Mouse (Mus musculus) lung, embryonic 15.5 days (tissue): ENCODE results near the gene Neo1. TPM values are rescaled to one million over a fixed set of nuclear protein-coding genes. Genes with fewer than 3 reads are reported as not detected.

Experiments
- ATAC-seq: fragments of 200-750 bp; cut with Nextera tagmentation; 2 replicates; pipeline ENCODE4 v1.8.0; 2017; ENCODE audit warnings: moderate number of reproducible peaks, borderline replicate concordance; ENCODE audit not compliant: low FRiP score, low TSS enrichment; ENCODE audit errors: extremely low read depth
- H3K27ac ChIP-seq: fragments of 300-500 bp; sonication (generic); 2 replicates; pipeline ENCODE4 v1.5.1; 2015; ENCODE audit warnings: moderate library complexity, mild to moderate bottlenecking, inconsistent platforms
- H3K27me3 ChIP-seq: fragments of 300-500 bp; sonication (generic); 2 replicates; pipeline ENCODE4 v1.6.1; 2015; ENCODE audit warnings: inconsistent platforms
- H3K36me3 ChIP-seq: fragments of 300-500 bp; sonication (generic); 2 replicates; pipeline ENCODE4 v1.6.1; 2015; ENCODE audit warnings: inconsistent platforms
- H3K4me1 ChIP-seq: fragments of 300-500 bp; sonication (generic); 2 replicates; pipeline ENCODE4 v1.6.1; 2015; ENCODE audit warnings: inconsistent platforms
- H3K4me2 ChIP-seq: fragments of 300-500 bp; sonication (generic); 2 replicates; pipeline ENCODE4 v1.6.1; 2015; ENCODE audit warnings: inconsistent platforms, mild to moderate bottlenecking, moderate library complexity
- H3K4me3 ChIP-seq: fragments of 300-500 bp; sonication (generic); 2 replicates; pipeline ENCODE4 v1.5.1; 2015; ENCODE audit warnings: mild to moderate bottlenecking, inconsistent platforms
- H3K9ac ChIP-seq: fragments of 300-500 bp; sonication (generic); 2 replicates; pipeline ENCODE4 v1.6.1; 2015; ENCODE audit warnings: inconsistent platforms
- H3K9me3 ChIP-seq: fragments of 300-500 bp; sonication (generic); 2 replicates; pipeline ENCODE4 v1.6.1; 2016; ENCODE audit warnings: inconsistent platforms
- WGBS: fragments of 180-500 bp; shearing (Covaris S2); methylation state at CpG from one replicate; pipeline ENCODE4 v1.1.7; 2015; 5-methylcytosine and 5-hydroxymethylcytosine counted together
- polyA plus RNA-seq: library from polyadenylated mRNA; unstranded; fragments of >200 nt; fragmentation: Nextera tagmentation; extraction: Ambion mirVana; gene quantifications from 2 replicates; pipeline ENCODE4 v1.2.1, GENCODE M21; 2015

Gene Neo1
- polyA plus RNA-seq, 1 experiment from 2014 or later: 44.0 TPM

DNA sequence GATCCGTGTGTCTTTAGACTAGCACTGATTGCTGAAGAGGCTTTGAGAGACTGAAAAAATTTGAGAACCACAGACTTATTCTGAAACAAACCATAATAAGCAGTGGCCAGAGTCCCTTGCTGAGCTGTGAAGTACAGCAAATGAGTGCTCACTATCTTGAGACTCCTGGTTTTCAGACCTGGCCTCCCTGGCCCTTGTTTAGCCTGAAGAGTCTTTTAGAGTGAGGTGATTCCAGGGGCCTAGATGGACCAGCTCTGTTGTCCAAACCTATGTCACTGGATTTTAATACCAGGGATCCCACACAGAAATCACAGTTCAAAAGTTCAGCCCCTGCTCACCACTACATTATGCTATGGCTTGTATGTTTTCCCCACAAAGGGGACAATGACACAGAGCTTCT, 156.4 kb downstream of the Neo1 start:
- no peak overlapping the region for H3K9ac ChIP-seq
- WGBS: 77% methylated on average over 1 of the region's 1 CpGs
- H3K27ac ChIP-seq: no peak overlapping the region
- no peak for ATAC-seq
- no peaks in the 10 kb centered on the region for H3K9me3 ChIP-seq
- peaks cover 37% of the 10 kb centered on the region for H3K36me3 ChIP-seq
- no peaks in the 10 kb centered on the region for H3K4me1 ChIP-seq
- no peaks in the 10 kb centered on the region for H3K27me3 ChIP-seq
- no peak overlapping the region for H3K4me2 ChIP-seq
- no peak overlapping the region for H3K4me3 ChIP-seq

DNA sequence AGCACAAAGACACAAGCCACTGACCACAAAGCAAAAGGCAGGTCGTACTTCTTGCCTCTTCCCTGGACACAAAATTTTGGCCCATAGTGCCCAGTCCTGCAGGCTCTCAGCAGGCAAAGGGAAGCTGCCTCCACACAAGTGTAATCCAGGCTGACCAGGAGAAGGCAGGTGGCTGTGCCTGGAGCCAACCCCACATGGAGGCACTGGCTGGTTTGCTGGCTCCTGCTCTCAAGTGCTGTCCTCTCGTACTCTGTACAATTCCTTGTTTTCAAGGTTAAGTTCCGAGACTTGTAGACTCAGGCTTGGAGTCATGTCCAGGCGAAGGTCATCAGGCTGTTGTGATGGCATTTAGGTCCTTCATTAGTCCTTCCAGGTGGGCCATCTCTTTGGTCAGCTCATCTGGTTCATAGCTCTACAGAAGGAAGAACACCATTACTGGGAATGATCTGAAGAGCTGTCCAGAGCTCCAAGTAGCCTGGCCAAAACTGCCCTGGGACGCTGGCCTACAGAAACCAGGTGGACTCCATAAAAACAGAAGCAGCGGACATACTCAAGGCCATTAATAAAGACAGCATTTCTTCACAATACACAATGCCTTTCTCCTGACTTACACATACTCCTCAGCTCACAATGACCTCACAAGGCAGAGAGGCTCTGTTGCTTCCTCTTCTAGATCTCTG, 159.2 kb downstream of the Neo1 start:
- 89% methylated on average over 6 of the region's 6 CpGs for WGBS
- Histone ChIP-seq H3K4me1 (no peaks in the 10 kb centered on the region), H3K27ac (no peak overlapping the region), H3K9ac (no peak overlapping the region), H3K27me3 (no peaks in the 10 kb centered on the region), H3K4me3 (no peak overlapping the region), H3K4me2 (no peak overlapping the region), H3K36me3 (peaks cover 30% of the 10 kb centered on the region), H3K9me3 (no peaks in the 10 kb centered on the region)
- no peak for ATAC-seq

DNA sequence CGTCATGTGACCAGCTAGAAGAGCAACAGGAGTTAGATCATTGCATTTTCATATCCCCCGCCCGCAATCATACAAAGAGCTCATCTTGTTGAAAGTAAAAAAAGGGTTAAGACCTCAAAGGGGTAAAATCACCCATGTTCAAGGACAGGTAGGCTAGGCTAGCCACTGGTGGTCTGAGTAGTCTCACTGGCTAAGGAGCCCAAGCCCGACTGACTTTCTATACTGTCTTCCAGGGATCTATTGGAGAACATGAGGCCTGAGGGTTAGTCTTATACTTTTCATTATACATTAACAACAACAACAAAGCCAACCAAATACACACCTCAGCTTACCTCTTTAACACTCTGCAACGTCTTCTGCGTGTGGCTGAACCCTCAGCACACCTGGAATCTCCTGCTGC, 160.8 kb downstream of the Neo1 start:
- no peak overlapping the region for H3K27ac ChIP-seq
- 89% methylated on average over 6 of the region's 6 CpGs for WGBS
- no peak overlapping the region for H3K4me3 ChIP-seq
- H3K4me1 ChIP-seq: no peaks in the 10 kb centered on the region
- no peak overlapping the region for H3K9ac ChIP-seq
- no peaks in the 10 kb centered on the region for H3K27me3 ChIP-seq
- no peak overlapping the region for H3K4me2 ChIP-seq
- no peak for ATAC-seq
- H3K36me3 ChIP-seq: peaks cover 26% of the 10 kb centered on the region
- H3K9me3 ChIP-seq: no peaks in the 10 kb centered on the region

DNA sequence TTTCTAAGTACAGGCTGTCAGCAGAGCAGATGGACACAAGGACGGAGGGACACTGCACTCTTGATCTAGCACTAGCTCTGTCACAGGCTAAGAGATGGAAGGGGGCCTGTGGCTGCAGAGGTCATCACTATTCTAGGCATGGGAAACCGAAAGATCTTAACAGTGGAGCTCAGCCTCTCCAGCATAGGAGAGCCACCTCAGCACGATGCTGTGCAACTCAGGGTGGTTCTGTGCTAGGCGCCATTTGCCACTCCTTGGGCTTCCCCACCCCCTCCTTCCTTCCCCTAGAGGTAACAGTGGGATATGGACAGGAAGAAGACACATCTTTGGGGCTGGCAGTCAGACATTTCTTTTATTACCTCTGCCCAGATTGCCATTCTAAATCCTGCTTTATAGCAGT, 161.9 kb downstream of the Neo1 start:
- H3K4me3 ChIP-seq: no peak overlapping the region
- no peak overlapping the region for H3K9ac ChIP-seq
- no peak overlapping the region for H3K27ac ChIP-seq
- peaks cover 23% of the 10 kb centered on the region for H3K36me3 ChIP-seq
- H3K4me1 ChIP-seq: no peaks in the 10 kb centered on the region
- H3K9me3 ChIP-seq: no peaks in the 10 kb centered on the region
- no peak overlapping the region for H3K4me2 ChIP-seq
- 84% methylated on average over 4 of the region's 4 CpGs for WGBS
- ATAC-seq: no peak
- H3K27me3 ChIP-seq: no peaks in the 10 kb centered on the region

DNA sequence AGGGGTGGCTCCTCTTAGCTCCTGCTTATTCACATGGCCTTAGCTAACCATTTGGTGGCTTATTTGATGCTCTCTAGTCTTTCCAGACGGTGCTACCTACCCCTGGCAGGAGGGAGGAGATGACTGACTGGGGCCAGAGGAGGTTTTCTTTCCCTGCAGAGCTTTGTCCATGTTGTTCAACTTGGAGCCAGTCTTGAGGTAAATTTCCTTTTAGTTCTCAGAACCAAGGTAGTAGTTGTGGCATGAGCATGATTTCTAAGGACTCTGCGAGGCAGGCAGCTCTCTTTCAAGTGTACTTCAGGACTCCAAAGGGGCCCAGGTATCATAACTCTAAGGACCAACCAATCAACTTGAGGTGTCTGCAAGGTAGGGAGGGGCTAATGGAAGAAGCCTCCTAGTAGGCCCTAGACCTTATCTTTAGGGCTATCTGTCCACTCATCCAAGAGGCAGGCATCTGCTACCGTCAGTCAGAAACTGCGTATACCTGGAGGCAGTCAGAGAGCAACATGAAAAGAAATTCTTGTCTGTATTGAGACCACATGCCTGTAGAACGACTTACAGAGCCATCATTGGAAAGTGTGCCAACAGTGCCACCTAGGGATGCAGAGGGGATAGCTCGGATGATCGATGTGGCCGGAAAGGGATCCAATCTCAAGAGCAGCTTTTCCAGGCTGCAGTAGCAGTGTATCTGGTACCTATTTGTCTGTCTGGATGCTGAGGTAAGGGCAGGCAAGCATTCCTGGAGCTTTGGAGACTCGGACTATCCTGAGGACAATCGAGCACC, 162.5 kb downstream of the Neo1 start:
- H3K4me3 ChIP-seq: no peak overlapping the region
- no peak overlapping the region for H3K27ac ChIP-seq
- no peaks in the 10 kb centered on the region for H3K9me3 ChIP-seq
- no peaks in the 10 kb centered on the region for H3K27me3 ChIP-seq
- H3K4me2 ChIP-seq: no peak overlapping the region
- no peak for ATAC-seq
- no peaks in the 10 kb centered on the region for H3K4me1 ChIP-seq
- peaks cover 23% of the 10 kb centered on the region for H3K36me3 ChIP-seq
- no peak overlapping the region for H3K9ac ChIP-seq
- 39% methylated on average over 10 of the region's 10 CpGs for WGBS

DNA sequence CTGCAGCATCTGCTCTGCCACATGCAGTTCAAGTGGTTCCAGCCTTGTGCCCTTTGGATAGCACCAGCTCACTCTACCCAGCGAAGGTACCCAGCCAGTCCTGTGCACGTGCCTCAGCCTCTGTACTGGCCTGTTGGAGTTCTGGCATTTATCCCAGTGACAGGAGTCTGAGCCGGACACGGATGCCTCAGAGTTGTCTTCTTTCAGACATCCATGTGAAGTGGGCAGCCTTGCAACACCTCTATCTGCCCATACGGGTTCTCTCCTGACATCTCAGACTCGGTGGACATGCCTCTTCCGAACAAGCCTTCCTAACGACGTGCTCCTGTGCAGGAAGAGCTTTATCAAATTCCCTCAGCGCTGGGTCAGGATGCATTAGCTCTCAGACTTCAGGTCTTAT, 165.1 kb downstream of the Neo1 start:
- Histone ChIP-seq H3K9ac (no peak overlapping the region), H3K4me1 (no peaks in the 10 kb centered on the region)
- 59% methylated on average over 10 of the region's 10 CpGs for WGBS

DNA sequence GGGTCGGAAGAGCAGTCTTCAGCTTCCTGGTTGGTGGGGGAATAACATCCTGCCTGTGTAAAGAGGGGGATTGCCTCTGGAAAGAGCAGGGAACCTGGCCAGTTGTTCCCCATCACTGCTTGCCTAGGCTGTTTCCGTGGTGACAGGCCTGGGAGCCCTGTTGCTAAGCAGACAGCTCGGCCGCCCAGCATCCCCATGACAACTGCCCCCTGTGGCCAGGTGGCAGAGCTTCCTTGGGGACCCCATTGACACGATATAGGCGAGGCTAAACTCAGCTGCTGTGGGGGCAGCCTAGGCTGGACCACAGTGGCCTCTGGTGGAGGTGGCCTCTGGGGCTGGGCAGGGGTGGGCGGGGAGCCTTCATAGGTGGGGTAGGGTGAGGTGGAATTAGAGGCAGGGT, 172.4 kb downstream of the Neo1 start:
- no peak overlapping the region for H3K4me2 ChIP-seq
- WGBS: 25% methylated on average over 7 of the region's 7 CpGs
- no peaks in the 10 kb centered on the region for H3K4me1 ChIP-seq
- H3K9ac ChIP-seq: no peak overlapping the region
- H3K27ac ChIP-seq: no peak overlapping the region
- H3K9me3 ChIP-seq: no peaks in the 10 kb centered on the region
- no peaks in the 10 kb centered on the region for H3K36me3 ChIP-seq
- H3K4me3 ChIP-seq: no peak overlapping the region
- no peaks in the 10 kb centered on the region; the same call in 1 of the 2 replicates for H3K27me3 ChIP-seq
- ATAC-seq: no peak

More for the DNA sequence above, 165.1 kb downstream of the Neo1 start:
- Histone ChIP-seq H3K36me3 (peaks cover 10% of the 10 kb centered on the region), H3K4me2 (no peak overlapping the region), H3K27ac (no peak overlapping the region), H3K9me3 (no peaks in the 10 kb centered on the region), H3K4me3 (no peak overlapping the region), H3K27me3 (no peaks in the 10 kb centered on the region)
- ATAC-seq: no peak

DNA sequence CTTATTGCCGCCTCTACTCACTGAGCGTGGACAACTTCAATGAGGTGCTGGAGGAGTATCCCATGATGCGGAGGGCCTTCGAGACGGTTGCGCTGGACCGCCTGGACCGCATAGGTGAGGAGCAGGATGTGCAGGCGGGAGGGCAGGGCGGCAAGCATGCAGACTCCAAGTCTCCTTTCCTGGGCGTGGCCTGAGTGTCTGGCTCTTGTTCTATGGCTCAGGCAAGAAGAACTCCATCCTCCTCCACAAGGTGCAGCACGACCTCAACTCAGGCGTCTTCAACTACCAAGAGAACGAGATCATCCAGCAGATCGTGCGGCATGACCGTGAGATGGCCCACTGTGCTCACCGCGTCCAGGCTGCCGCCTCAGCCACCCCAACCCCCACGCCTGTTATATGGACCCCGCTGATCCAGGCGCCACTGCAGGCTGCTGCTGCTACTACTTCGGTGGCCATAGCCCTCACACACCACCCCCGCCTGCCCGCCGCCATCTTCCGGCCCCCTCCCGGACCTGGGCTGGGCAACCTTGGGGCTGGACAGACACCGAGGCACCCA, 177.1 kb downstream of the Neo1 start:
- H3K4me2 ChIP-seq: peak overlapping the region; percentile 35
- 32% methylated on average over 30 of the region's 30 CpGs for WGBS
- H3K4me3 ChIP-seq: no peak overlapping the region
- H3K27ac ChIP-seq: no peak overlapping the region
- H3K9me3 ChIP-seq: no peaks in the 10 kb centered on the region
- no peak for ATAC-seq
- no peak overlapping the region for H3K9ac ChIP-seq
- no peaks in the 10 kb centered on the region for H3K4me1 ChIP-seq
- no peaks in the 10 kb centered on the region for H3K36me3 ChIP-seq
- H3K27me3 ChIP-seq: no peaks in the 10 kb centered on the region; the same call in 1 of the 2 replicates

DNA sequence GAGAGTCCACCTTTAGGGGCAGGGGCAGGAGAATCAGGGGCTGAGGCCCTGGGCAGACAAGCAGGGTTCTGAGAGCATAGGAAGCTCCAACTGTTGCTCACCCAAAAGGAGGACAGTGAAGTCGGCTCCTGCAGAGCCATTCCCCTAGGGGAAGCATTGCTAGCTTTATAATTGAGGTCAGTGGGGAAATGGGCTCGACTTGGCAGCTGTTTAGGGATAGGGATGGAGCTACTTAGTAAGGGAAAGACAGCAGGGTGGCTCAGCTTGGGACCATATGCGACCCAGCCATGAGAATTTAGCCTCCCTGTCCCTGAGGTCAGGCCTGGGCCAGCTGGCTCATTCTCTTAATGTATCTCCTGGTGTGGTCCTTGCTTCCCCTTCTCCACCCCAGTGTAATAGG, 181.3 kb downstream of the Neo1 start:
- Histone ChIP-seq H3K36me3 (no peaks in the 10 kb centered on the region), H3K9me3 (no peaks in the 10 kb centered on the region), H3K4me2 (no peak overlapping the region), H3K9ac (no peak overlapping the region), H3K27ac (no peak overlapping the region), H3K4me3 (no peak overlapping the region), H3K4me1 (no peaks in the 10 kb centered on the region), H3K27me3 (no peaks in the 10 kb centered on the region; the same call in 1 of the 2 replicates)
- 54% methylated on average over 3 of the region's 3 CpGs for WGBS
- ATAC-seq: no peak

DNA sequence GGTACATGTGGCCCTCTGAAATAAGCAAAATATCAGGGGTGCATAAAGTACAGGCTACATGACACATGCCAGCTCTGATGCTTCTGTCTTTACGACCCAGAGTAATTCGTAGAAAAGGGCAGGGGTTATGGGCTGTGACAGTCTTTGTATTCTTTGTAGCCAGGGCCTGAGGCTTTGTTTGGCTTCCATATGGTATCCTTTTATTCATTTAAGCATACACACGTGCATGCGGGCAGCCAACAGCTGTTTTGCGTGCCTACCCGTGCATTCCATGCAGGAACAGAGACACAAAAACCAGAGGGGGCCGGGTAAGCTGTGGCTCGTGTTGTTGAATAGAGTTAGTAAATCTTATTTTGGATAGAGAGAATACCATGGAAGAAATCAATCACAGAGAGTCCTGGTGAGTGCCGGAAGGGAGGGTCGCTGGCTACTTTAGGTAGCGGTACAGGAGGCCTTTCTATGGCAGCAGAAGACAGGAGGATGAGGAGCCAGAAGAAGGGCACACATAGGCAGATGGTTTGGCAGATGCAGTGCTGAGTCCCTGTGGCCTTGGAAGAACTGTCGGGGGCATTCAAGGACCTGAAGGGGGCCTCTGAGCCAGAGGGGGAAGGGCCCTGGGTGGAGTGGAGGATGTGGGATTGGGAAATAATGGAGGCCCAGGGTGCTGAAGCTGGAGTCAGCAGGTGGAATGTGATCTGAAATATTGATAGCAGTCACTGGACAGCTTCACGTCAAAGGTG, 186.5 kb downstream of the Neo1 start:
- H3K36me3 ChIP-seq: no peaks in the 10 kb centered on the region
- H3K4me2 ChIP-seq: no peak overlapping the region
- no peak for ATAC-seq
- H3K9ac ChIP-seq: no peak overlapping the region
- no peak overlapping the region for H3K4me3 ChIP-seq
- H3K9me3 ChIP-seq: no peaks in the 10 kb centered on the region
- 71% methylated on average over 13 of the region's 13 CpGs for WGBS
- no peak overlapping the region for H3K27ac ChIP-seq
- H3K27me3 ChIP-seq: no peaks in the 10 kb centered on the region
- no peaks in the 10 kb centered on the region for H3K4me1 ChIP-seq

DNA sequence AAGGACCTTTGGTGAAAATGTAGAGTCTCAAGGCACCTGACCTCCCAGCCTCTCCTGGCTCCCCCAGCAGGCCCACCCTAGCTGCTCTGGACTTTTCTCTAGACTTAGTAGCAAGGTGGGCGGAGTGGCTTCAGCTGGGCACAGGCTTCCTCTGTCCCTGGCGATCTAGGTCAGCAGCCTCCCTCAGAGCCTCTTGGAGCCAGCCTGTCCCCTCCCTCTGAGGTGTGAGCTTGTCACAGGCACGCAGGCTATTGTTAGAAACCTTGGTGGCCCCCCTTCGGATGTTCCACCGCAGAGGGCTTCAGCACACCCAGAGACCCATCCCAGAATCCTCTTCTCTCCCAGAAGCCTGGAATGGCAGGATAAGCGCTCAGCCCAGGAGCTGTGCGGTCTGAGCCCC, 188.6 kb downstream of the Neo1 start:
- ATAC-seq: no peak
- 66% methylated on average over 7 of the region's 7 CpGs for WGBS
- Histone ChIP-seq H3K9me3 (no peaks in the 10 kb centered on the region), H3K4me2 (no peak overlapping the region), H3K27me3 (no peaks in the 10 kb centered on the region), H3K9ac (no peak overlapping the region), H3K4me3 (no peak overlapping the region), H3K4me1 (no peaks in the 10 kb centered on the region), H3K36me3 (no peaks in the 10 kb centered on the region), H3K27ac (no peak overlapping the region)

DNA sequence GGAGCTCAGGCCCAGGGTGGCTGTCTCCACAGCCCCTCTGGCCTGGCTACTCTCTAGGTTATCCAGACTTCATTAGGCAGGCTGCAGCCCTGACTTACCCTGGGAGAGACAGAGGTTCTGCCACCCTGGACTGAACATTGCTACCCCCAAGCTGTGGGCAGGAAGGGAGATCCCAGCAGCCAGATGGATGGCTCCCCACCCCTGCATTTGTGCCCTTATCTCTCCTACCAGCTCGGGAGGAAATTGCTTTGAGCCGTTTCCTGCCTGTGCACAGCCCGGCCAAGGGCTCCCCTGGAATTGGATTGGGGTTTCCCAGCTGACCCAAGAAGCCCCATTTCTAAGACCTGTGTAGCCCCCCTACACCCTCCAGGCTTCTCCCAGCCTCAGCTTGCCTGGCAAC, 189.2 kb downstream of the Neo1 start:
- H3K4me3 ChIP-seq: no peak overlapping the region
- H3K27ac ChIP-seq: no peak overlapping the region
- H3K9me3 ChIP-seq: no peaks in the 10 kb centered on the region
- no peak for ATAC-seq
- 29% methylated on average over 3 of the region's 3 CpGs for WGBS
- H3K36me3 ChIP-seq: no peaks in the 10 kb centered on the region
- H3K9ac ChIP-seq: no peak overlapping the region
- H3K4me1 ChIP-seq: no peaks in the 10 kb centered on the region
- H3K27me3 ChIP-seq: no peaks in the 10 kb centered on the region
- no peak overlapping the region for H3K4me2 ChIP-seq
